Mouse (Mus musculus) heart, embryonic 16.5 days (tissue): ENCODE measurements around the gene Fbxl19. TPM values are rescaled to one million over a fixed set of nuclear protein-coding genes. Genes with fewer than 3 reads are reported as not detected.

Experiments used
- ATAC-seq: fragments of 200-750 bp; cut with Nextera tagmentation; replicated peaks from 2 replicates; pipeline ENCODE4 v1.8.0; 2017; ENCODE audit warnings: moderate number of reproducible peaks; ENCODE audit not compliant: insufficient read depth, low FRiP score; ENCODE audit errors: extremely low read depth
- H3K27ac ChIP-seq: fragments of 300-500 bp; sonication (generic); 2 replicates; pipeline ENCODE4 v1.5.1; 2014; ENCODE audit warnings: mild to moderate bottlenecking, low read length, control low read depth, moderate library complexity
- H3K27me3 ChIP-seq: fragments of 300-500 bp; sonication (generic); 2 replicates; pipeline ENCODE4 v1.6.1; 2014; ENCODE audit warnings: low read length, mixed read lengths; ENCODE audit not compliant: control insufficient read depth, insufficient read depth
- H3K36me3 ChIP-seq: fragments of 300-500 bp; sonication (generic); 2 replicates; pipeline ENCODE4 v1.6.1; 2014; ENCODE audit not compliant: control insufficient read depth, insufficient read depth
- H3K4me1 ChIP-seq: fragments of 300-500 bp; sonication (generic); 2 replicates; pipeline ENCODE4 v1.6.1; 2014; ENCODE audit warnings: low read length, mixed read lengths; ENCODE audit not compliant: control insufficient read depth, insufficient read depth
- H3K4me2 ChIP-seq: fragments of 300-500 bp; sonication (generic); 2 replicates; pipeline ENCODE4 v1.6.1; 2014; ENCODE audit warnings: low read depth, mild to moderate bottlenecking, control low read depth, low read length
- H3K4me3 ChIP-seq: fragments of 300-500 bp; sonication (generic); 2 replicates; pipeline ENCODE4 v1.5.1; 2014; ENCODE audit warnings: mild to moderate bottlenecking, control low read depth, low read length
- H3K9ac ChIP-seq: fragments of 300-500 bp; sonication (generic); 2 replicates; pipeline ENCODE4 v1.6.1; 2014; ENCODE audit warnings: low read length, control low read depth
- H3K9me3 ChIP-seq: fragments of 300-500 bp; sonication (generic); replicated peaks from 2 replicates; pipeline ENCODE4 v1.6.1; 2016; ENCODE audit warnings: low read length; ENCODE audit not compliant: control insufficient read depth
- WGBS: fragments of 180-500 bp; shearing (Covaris S2); extraction: QIAGEN DNeasy Blood & Tissue Kit; methylation state at CpG from one replicate; pipeline ENCODE4 v1.1.7; 2014; 5-methylcytosine and 5-hydroxymethylcytosine counted together
- microRNA counts: library from miRNA; unstranded; fragments of <30 nt; microRNA quantifications from one replicate; lab custom pipeline; 2016
- microRNA-seq: library from miRNA; unstranded; fragments of <30 nt; microRNA quantifications from one replicate; pipeline ENCODE4, GENCODE M21; 2017
- polyA plus RNA-seq: library from polyadenylated mRNA; unstranded; fragments of >200 nt; fragmentation: Nextera tagmentation; extraction: Ambion mirVana; gene quantifications from 2 replicates; pipeline ENCODE4 v1.2.1, GENCODE M21; 2015

Fbxl19 gene
- polyA plus RNA-seq, 1 experiment from 2014 or later: 1.3 TPM

GRCm38 (mm10) chr7:127813821-127814220 is 69.5 kb downstream of the Fbxl19 start:
- no peaks in the 10 kb centered on the region for H3K27me3 ChIP-seq
- peak; percentile 62; the same call in 1 of the 2 replicates for ATAC-seq
- H3K4me1 ChIP-seq: peaks cover 18% of the 10 kb centered on the region
- 59% methylated on average over 4 of the region's 4 CpGs for WGBS
- no peaks in the 10 kb centered on the region for H3K9me3 ChIP-seq
- H3K36me3 ChIP-seq: no peaks in the 10 kb centered on the region
- H3K4me3 ChIP-seq: no peak overlapping the region
- H3K9ac ChIP-seq: peak overlapping the region; percentile 54; the same call in 1 of the 2 replicates
- H3K4me2 ChIP-seq: peak overlapping the region; percentile 47
- peak overlapping the region; percentile 92 for H3K27ac ChIP-seq

DNA sequence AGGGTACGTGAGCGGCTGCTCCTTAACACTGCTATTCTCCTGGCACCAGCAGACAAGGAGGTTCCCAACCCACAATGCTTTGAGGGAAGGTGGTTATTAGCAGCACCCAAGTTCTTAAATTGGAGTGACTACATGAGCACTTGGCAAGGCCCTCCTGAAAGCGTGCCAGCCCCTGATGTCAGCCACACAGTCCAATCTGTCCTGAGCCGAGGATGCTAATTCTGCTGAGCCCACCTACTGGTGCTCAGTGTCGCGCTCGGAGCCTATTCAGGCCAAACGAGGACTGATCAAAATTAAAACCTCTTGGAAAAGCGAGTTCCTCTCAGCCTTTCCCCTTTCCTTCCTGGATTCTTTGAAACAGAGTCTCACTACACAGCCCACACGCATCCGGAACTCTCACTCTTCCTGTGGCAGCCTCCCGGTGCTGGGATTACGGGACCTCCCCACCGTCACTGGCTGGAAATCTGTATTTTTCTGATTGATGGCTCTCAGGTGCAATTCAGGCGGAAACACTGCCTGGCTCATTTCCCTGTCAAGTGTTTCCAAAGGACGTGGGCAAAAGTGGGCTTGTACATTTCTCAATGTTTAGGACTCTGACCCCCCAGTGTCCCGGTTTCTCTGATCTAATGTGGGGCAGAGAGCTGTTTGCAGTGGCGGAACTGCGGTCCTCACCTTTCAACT is 70.0 kb downstream of the Fbxl19 start:
- WGBS: 67% methylated on average over 19 of the region's 19 CpGs
- Histone ChIP-seq H3K4me3 (no peak overlapping the region), H3K4me1 (peaks cover 18% of the 10 kb centered on the region), H3K9ac (peak overlapping the region; percentile 54; the same call in 1 of the 2 replicates), H3K27me3 (no peaks in the 10 kb centered on the region), H3K9me3 (no peaks in the 10 kb centered on the region), H3K27ac (peak overlapping the region; percentile 92), H3K4me2 (peak overlapping the region; percentile 47), H3K36me3 (no peaks in the 10 kb centered on the region)
- ATAC-seq: peak; percentile 84

DNA sequence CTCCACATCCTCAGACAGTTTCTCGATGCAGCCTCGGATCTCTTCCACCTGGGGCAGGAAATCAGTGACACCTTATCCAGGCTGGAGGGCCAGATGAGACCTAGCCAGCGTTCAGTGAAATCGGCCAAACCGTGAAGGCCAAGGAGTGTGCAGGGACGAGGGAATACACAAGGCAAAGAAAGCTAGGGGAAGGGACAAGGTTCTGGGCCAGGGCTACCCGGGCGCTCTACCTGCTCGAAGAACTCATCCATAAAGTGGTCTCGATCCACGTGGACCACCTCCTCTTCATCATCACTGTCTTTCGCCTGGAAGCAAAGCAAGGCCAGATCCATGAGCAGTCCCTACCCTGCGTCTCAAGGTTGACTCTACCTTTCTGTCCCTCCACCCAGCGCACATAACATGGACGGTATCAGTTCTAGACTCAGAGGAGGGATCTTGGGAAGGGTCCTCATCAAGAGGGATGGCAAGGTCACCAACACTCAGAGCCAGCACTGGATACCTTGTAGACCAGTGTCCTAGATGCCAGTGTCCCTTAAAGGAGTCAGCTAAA is 70.8 kb downstream of the Fbxl19 start:
- 86% methylated on average over 15 of the region's 15 CpGs for WGBS
- Histone ChIP-seq H3K27ac (peak overlapping the region; percentile 2; the same call in 1 of the 2 replicates), H3K4me3 (no peak overlapping the region)

GRCm38 (mm10) chr7:127815954-127816821 is 71.8 kb downstream of the Fbxl19 start:
- Histone ChIP-seq H3K9me3 (no peaks in the 10 kb centered on the region), H3K4me3 (no peak overlapping the region), H3K36me3 (no peaks in the 10 kb centered on the region), H3K4me2 (no peak overlapping the region), H3K4me1 (peaks cover 18% of the 10 kb centered on the region), H3K27me3 (no peaks in the 10 kb centered on the region), H3K9ac (no peak overlapping the region; the same call in 1 of the 2 replicates), H3K27ac (no peak overlapping the region)
- peak; percentile 23; the same call in 1 of the 2 replicates for ATAC-seq
- WGBS: 50% methylated on average over 15 of the region's 15 CpGs

More for the DNA sequence above, 70.8 kb downstream of the Fbxl19 start:
- H3K9ac ChIP-seq: no peak overlapping the region
- H3K4me2 ChIP-seq: no peak overlapping the region
- no peaks in the 10 kb centered on the region for H3K9me3 ChIP-seq
- no peak for ATAC-seq
- no peaks in the 10 kb centered on the region for H3K36me3 ChIP-seq
- no peaks in the 10 kb centered on the region for H3K27me3 ChIP-seq
- H3K4me1 ChIP-seq: peaks cover 18% of the 10 kb centered on the region

DNA sequence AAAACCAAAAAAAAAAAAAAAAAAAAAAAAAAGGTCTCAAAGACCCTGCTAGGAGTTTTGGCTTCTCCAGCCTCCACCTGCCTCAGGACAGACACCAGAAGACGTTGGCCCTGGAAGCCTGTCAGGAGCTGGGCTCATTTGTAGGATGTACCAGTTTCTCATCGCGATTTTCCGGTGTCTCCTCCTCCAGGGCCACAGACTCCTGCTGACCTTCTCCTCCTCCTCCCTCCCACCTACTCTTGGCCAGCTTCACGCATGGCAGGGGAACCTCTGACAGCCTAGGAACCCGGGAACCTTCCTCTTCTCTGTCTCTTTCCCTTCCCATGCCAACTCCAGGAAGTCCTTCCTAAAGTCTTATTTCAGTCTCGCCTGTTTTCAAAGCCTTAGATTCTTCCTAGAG is 72.7 kb downstream of the Fbxl19 start:
- Histone ChIP-seq H3K9me3 (no peaks in the 10 kb centered on the region), H3K4me1 (peaks cover 18% of the 10 kb centered on the region), H3K27me3 (no peaks in the 10 kb centered on the region), H3K4me2 (no peak overlapping the region), H3K4me3 (no peak overlapping the region), H3K27ac (no peak overlapping the region), H3K36me3 (no peaks in the 10 kb centered on the region), H3K9ac (no peak overlapping the region)
- 68% methylated on average over 7 of the region's 7 CpGs for WGBS
- ATAC-seq: no peak

GRCm38 (mm10) chr7:127817776-127818175 is 73.4 kb downstream of the Fbxl19 start:
- ATAC-seq: no peak
- 83% methylated on average over 5 of the region's 5 CpGs for WGBS

More at GRCm38 (mm10) chr7:127817776-127818175, 73.4 kb downstream of the Fbxl19 start:
- Histone ChIP-seq H3K36me3 (no peaks in the 10 kb centered on the region), H3K9ac (no peak overlapping the region), H3K4me2 (no peak overlapping the region), H3K27me3 (no peaks in the 10 kb centered on the region), H3K4me1 (peaks cover 18% of the 10 kb centered on the region), H3K27ac (no peak overlapping the region), H3K4me3 (no peak overlapping the region), H3K9me3 (no peaks in the 10 kb centered on the region)

MicroRNAs within 50 kb of the gene (microRNA counts, 519-probe panel; counts per million panel counts)
- microRNA mmu-miR-762 (lab: Ali Mortazavi, UCI): 2,259 counts per million, percentile 42 among the panel's probes with 10 or more counts

Small RNA genes within 50 kb of the gene (microRNA-seq; reads per million reads assigned to microRNA genes)
- gene Mir762: not detected

Other genes with a start within 250 kb of the Fbxl19 start
- gene Srcap, start 232.6 kb upstream of the Fbxl19 start, polyA plus RNA-seq: 27.7 and 29.8 TPM in 2 replicates
- gene Gm42715, start 225.0 kb upstream of the Fbxl19 start, polyA plus RNA-seq: 8.7 and 9.2 TPM in 2 replicates
- 3.8 and 3.9 TPM in 2 replicates for gene Tmem265, start 183.2 kb upstream of the Fbxl19 start, polyA plus RNA-seq
- 33.2 and 36.6 TPM in 2 replicates for gene Phkg2, start 171.2 kb upstream of the Fbxl19 start, polyA plus RNA-seq
- 14.0 and 15.8 TPM in 2 replicates for gene Ccdc189, start 155.9 kb upstream of the Fbxl19 start, polyA plus RNA-seq
- 31.1 and 33.9 TPM in 2 replicates for gene Rnf40, start 155.8 kb upstream of the Fbxl19 start, polyA plus RNA-seq
- 9.6 and 11.2 TPM in 2 replicates for gene Zfp629, start 128.7 kb upstream of the Fbxl19 start, polyA plus RNA-seq
- gene Bcl7c, start 35.6 kb upstream of the Fbxl19 start, polyA plus RNA-seq: 36.9 and 37.5 TPM in 2 replicates
- 6.2 and 6.6 TPM in 2 replicates for gene Ctf1, start 31.8 kb upstream of the Fbxl19 start, polyA plus RNA-seq
- gene Ctf2, start 12.4 kb upstream of the Fbxl19 start, polyA plus RNA-seq: 0.11 TPM in 2 replicates
- 20.3 and 21.4 TPM in 2 replicates for gene Orai3, start 25.3 kb downstream of the Fbxl19 start, polyA plus RNA-seq
- 10.3 and 12.3 TPM in 2 replicates for gene Setd1a, start 32.1 kb downstream of the Fbxl19 start, polyA plus RNA-seq
- not detected in 2 replicates for gene Gm49388, start 41.1 kb downstream of the Fbxl19 start, polyA plus RNA-seq
- gene Hsd3b7, start 56.1 kb downstream of the Fbxl19 start, polyA plus RNA-seq: 24.5 and 24.9 TPM in 2 replicates
- gene Stx4a, start 79.8 kb downstream of the Fbxl19 start, polyA plus RNA-seq: 50.3 and 53.7 TPM in 2 replicates
- 1.0 and 1.3 TPM in 2 replicates for gene Stx1b, start 80.0 kb downstream of the Fbxl19 start, polyA plus RNA-seq
- gene Zfp646, start 131.7 kb downstream of the Fbxl19 start, polyA plus RNA-seq: 6.8 and 7.4 TPM in 2 replicates
- gene Zfp668, start 132.3 kb downstream of the Fbxl19 start, polyA plus RNA-seq: 9.1 and 10.4 TPM in 2 replicates
- gene Prss53, start 146.4 kb downstream of the Fbxl19 start, polyA plus RNA-seq: 1.5 and 1.8 TPM in 2 replicates
- not detected in 2 replicates for gene Gm21974, start 150.9 kb downstream of the Fbxl19 start, polyA plus RNA-seq
- gene Vkorc1, start 151.1 kb downstream of the Fbxl19 start, polyA plus RNA-seq: 99.9 and 113 TPM in 2 replicates
- 141 and 149 TPM in 2 replicates for gene Bckdk, start 159.5 kb downstream of the Fbxl19 start, polyA plus RNA-seq
- 26.1 and 30.4 TPM in 2 replicates for gene Kat8, start 168.0 kb downstream of the Fbxl19 start, polyA plus RNA-seq
- 1.6 and 8.3 TPM in 2 replicates for gene Prss8, start 185.6 kb downstream of the Fbxl19 start, polyA plus RNA-seq
- 8.8 and 9.6 TPM in 2 replicates for gene Prss36, start 202.2 kb downstream of the Fbxl19 start, polyA plus RNA-seq
- gene Fus, start 222.9 kb downstream of the Fbxl19 start, polyA plus RNA-seq: 249 and 255 TPM in 2 replicates
- gene Pycard, start 249.3 kb downstream of the Fbxl19 start, polyA plus RNA-seq: 60.8 and 72.1 TPM in 2 replicates